Mouse (Mus musculus) embryonic facial prominence, embryonic 11.5 days (tissue): ENCODE results near the gene Cerkl. TPM values are rescaled to one million over a fixed set of nuclear protein-coding genes. Genes with fewer than 3 reads are reported as not detected.

ENCODE experiments used
- ATAC-seq: fragments of 200-750 bp; cut with Nextera tagmentation; replicated peaks from 2 replicates; pipeline ENCODE4 v1.8.0; 2017; ENCODE audit warnings: low read depth; ENCODE audit not compliant: insufficient number of reproducible peaks, low FRiP score, low TSS enrichment
- DNase-seq: peaks from one replicate; pipeline ENCODE4 v3.0.0-alpha.2; 2015; ENCODE audit warnings: low spot score
- H3K27ac ChIP-seq: fragments of 300-500 bp; sonication (generic); replicated peaks from 2 replicates; pipeline ENCODE4 v1.5.1; 2014; ENCODE audit warnings: mild to moderate bottlenecking, low read depth, low read length, control low read depth
- H3K27me3 ChIP-seq: fragments of 300-500 bp; sonication (generic); 2 replicates; pipeline ENCODE4 v1.6.1; 2014; ENCODE audit warnings: mild to moderate bottlenecking, low read length, moderate library complexity, mixed read lengths; ENCODE audit not compliant: control insufficient read depth, insufficient read depth
- H3K36me3 ChIP-seq: fragments of 300-500 bp; sonication (generic); replicated peaks from 2 replicates; pipeline ENCODE4 v1.6.1; 2014; ENCODE audit warnings: low read depth, mild to moderate bottlenecking, low read length, moderate library complexity, mixed read lengths; ENCODE audit not compliant: control insufficient read depth, insufficient read depth
- H3K4me1 ChIP-seq: fragments of 300-500 bp; sonication (generic); 2 replicates; pipeline ENCODE4 v1.6.1; 2014; ENCODE audit warnings: low read length, mixed read lengths; ENCODE audit not compliant: control insufficient read depth, insufficient read depth
- H3K4me2 ChIP-seq: fragments of 300-500 bp; sonication (generic); 2 replicates; pipeline ENCODE4 v1.6.1; 2014; ENCODE audit warnings: low read depth, mild to moderate bottlenecking, control low read depth, low read length, moderate library complexity
- H3K4me3 ChIP-seq: fragments of 300-500 bp; sonication (generic); 2 replicates; pipeline ENCODE4 v1.5.1; 2014; ENCODE audit warnings: low read depth, low read length, control low read depth
- H3K9ac ChIP-seq: fragments of 300-500 bp; sonication (generic); replicated peaks from 2 replicates; pipeline ENCODE4 v1.6.1; 2014; ENCODE audit warnings: mild to moderate bottlenecking, control low read depth, low read length
- H3K9me3 ChIP-seq: fragments of 300-500 bp; sonication (generic); replicated peaks from 2 replicates; pipeline ENCODE4 v1.6.1; 2016; ENCODE audit warnings: mild to moderate bottlenecking, low read length, inconsistent platforms, mixed read lengths; ENCODE audit not compliant: control insufficient read depth
- WGBS: fragments of 180-500 bp; shearing (Covaris S2); extraction: QIAGEN DNeasy Blood & Tissue Kit; methylation state at CpG from one replicate; pipeline ENCODE4 v1.1.7; 2014; 5-methylcytosine and 5-hydroxymethylcytosine counted together
- polyA plus RNA-seq: library from polyadenylated mRNA; unstranded; fragments of >200 nt; fragmentation: Nextera tagmentation; extraction: Ambion mirVana; gene quantifications from 2 replicates; pipeline ENCODE4 v1.2.1, GENCODE M21; 2014

Cerkl gene
- polyA plus RNA-seq, 1 experiment from 2014 or later = 2.8 TPM

GRCm38 (mm10) chr2:79405661-79406405 is 50.8 kb downstream of the Cerkl start:
- Histone ChIP-seq H3K4me1 (no peaks in the 10 kb centered on the region), H3K27ac (no peak overlapping the region), H3K36me3 (no peaks in the 10 kb centered on the region), H3K4me2 (no peak overlapping the region), H3K4me3 (no peak overlapping the region), H3K9me3 (no peaks in the 10 kb centered on the region), H3K9ac (no peak overlapping the region), H3K27me3 (no peaks in the 10 kb centered on the region)
- WGBS = 45% methylated on average over 5 of the region's 5 CpGs
- no peak for ATAC-seq
- peak; percentile 67 for DNase-seq

- Histone ChIP-seq H3K9me3 (no peaks in the 10 kb centered on the region), H3K4me2 (no peak overlapping the region), H3K4me1 (no peaks in the 10 kb centered on the region), H3K9ac (no peak overlapping the region), H3K27ac (no peak overlapping the region), H3K36me3 (no peaks in the 10 kb centered on the region), H3K4me3 (no peak overlapping the region), H3K27me3 (no peaks in the 10 kb centered on the region)
- ATAC-seq = no peak
- DNase-seq = no peak
- WGBS = 75% methylated on average over 4 of the region's 4 CpGs
Measured at GRCm38 (mm10) chr2:79400045-79400444, 56.5 kb downstream of the Cerkl start.

GRCm38 (mm10) chr2:79399234-79400000 is 57.2 kb downstream of the Cerkl start:
- WGBS = 54% methylated on average over 8 of the region's 8 CpGs
- Histone ChIP-seq H3K4me1 (no peaks in the 10 kb centered on the region), H3K27ac (no peak overlapping the region)

GRCm38 (mm10) chr2:79398831-79399230 is 57.8 kb downstream of the Cerkl start:
- ATAC-seq = no peak
- Histone ChIP-seq H3K27me3 (no peaks in the 10 kb centered on the region), H3K9me3 (no peaks in the 10 kb centered on the region), H3K4me1 (no peaks in the 10 kb centered on the region), H3K9ac (no peak overlapping the region), H3K4me2 (no peak overlapping the region), H3K4me3 (no peak overlapping the region), H3K36me3 (no peaks in the 10 kb centered on the region), H3K27ac (no peak overlapping the region)
- WGBS = 69% methylated on average over 5 of the region's 5 CpGs
- DNase-seq = no peak

More at GRCm38 (mm10) chr2:79399234-79400000, 57.2 kb downstream of the Cerkl start:
- Histone ChIP-seq H3K4me2 (no peak overlapping the region), H3K9me3 (no peaks in the 10 kb centered on the region), H3K27me3 (no peaks in the 10 kb centered on the region), H3K4me3 (no peak overlapping the region), H3K36me3 (no peaks in the 10 kb centered on the region), H3K9ac (no peak overlapping the region)
- no peak for DNase-seq
- ATAC-seq = no peak

- Histone ChIP-seq H3K27me3 (no peaks in the 10 kb centered on the region), H3K4me1 (no peaks in the 10 kb centered on the region), H3K36me3 (no peaks in the 10 kb centered on the region), H3K4me2 (no peak overlapping the region), H3K27ac (no peak overlapping the region), H3K4me3 (no peak overlapping the region), H3K9me3 (no peaks in the 10 kb centered on the region), H3K9ac (no peak overlapping the region)
- 59% methylated on average over 2 of the region's 2 CpGs for WGBS
- DNase-seq (no peak), ATAC-seq (no peak)
Measured at GRCm38 (mm10) chr2:79398343-79398742, 58.2 kb downstream of the Cerkl start.

- H3K4me3 ChIP-seq = no peak overlapping the region
- H3K9ac ChIP-seq = no peak overlapping the region
- H3K9me3 ChIP-seq = no peaks in the 10 kb centered on the region
- WGBS = 61% methylated on average over 2 of the region's 2 CpGs
- no peaks in the 10 kb centered on the region for H3K27me3 ChIP-seq
- DNase-seq (no peak), ATAC-seq (no peak)
- H3K4me1 ChIP-seq = no peaks in the 10 kb centered on the region
- H3K27ac ChIP-seq = no peak overlapping the region
- H3K36me3 ChIP-seq = no peaks in the 10 kb centered on the region
- H3K4me2 ChIP-seq = no peak overlapping the region
Measured at GRCm38 (mm10) chr2:79397107-79397506, 59.5 kb downstream of the Cerkl start.

- DNase-seq = peak; percentile 16
- Histone ChIP-seq H3K27ac (no peak overlapping the region), H3K36me3 (no peaks in the 10 kb centered on the region), H3K9ac (no peak overlapping the region), H3K4me3 (no peak overlapping the region), H3K4me2 (no peak overlapping the region), H3K27me3 (no peaks in the 10 kb centered on the region), H3K4me1 (no peaks in the 10 kb centered on the region), H3K9me3 (no peaks in the 10 kb centered on the region)
- ATAC-seq = no peak
- 39% methylated on average over 12 of the region's 12 CpGs for WGBS
Measured at GRCm38 (mm10) chr2:79379087-79380041, 77.2 kb downstream of the Cerkl start.
